Mouse (Mus musculus) bone marrow macrophage, adult 2 months (primary cell): ENCODE data around the gene Zc3h7b.

ENCODE experiments used
- CTCF ChIP-seq: IDR thresholded peaks from 2 replicates; pipeline ENCODE4 v1.5.1; 2012; ENCODE audit warnings: low read depth, mild to moderate bottlenecking, low read length, moderate library complexity
- POLR2A ChIP-seq: IDR thresholded peaks from 2 replicates; pipeline ENCODE4 v1.6.1; 2012; ENCODE audit warnings: mild to moderate bottlenecking, low read depth, low read length, borderline replicate concordance

GRCm38 (mm10) chr15:81804883-81805282 lies 60.0 kb downstream of the Zc3h7b start:
- no peak for TF ChIP-seq CTCF
- no peak for TF ChIP-seq POLR2A
